Mouse (Mus musculus) frontal cortex, adult 2 months (tissue): ENCODE results near the gene 1700069L16Rik. TPM values are rescaled to one million over a fixed set of nuclear protein-coding genes. Genes with fewer than 3 reads are reported as not detected.
A peak's percentile ranks its signal among the peaks of the same experiment; 100 is the strongest.

Experiments
- DNase-seq, 2 experiments: peaks; one replicate each; pipeline ENCODE4 v3.0.0; 2022; ENCODE audit warnings: low spot score in 1 of 2; ENCODE audit errors: extremely low spot score in 1 of 2
- polyA plus RNA-seq: library from polyadenylated mRNA; depleted of rRNA; stranded (reverse); fragments of >200 nt; gene quantifications from 2 replicates; pipeline ENCODE4 v1.2.3, GENCODE M21; 2012

The 1700069L16Rik gene
- polyA plus RNA-seq, 1 experiment, result not detected

GRCm38 (mm10) chr5:113735023-113735344, 10.4 kb upstream of the 1700069L16Rik start:
- DNase-seq, result no peak

- DNase-seq, result no peak
Observed at GRCm38 (mm10) chr5:113734376-113734775, 9.8 kb upstream of the 1700069L16Rik start.

GRCm38 (mm10) chr5:113732182-113732581, 7.6 kb upstream of the 1700069L16Rik start:
- DNase-seq, result peak in 1 of 2 experiments; percentile 74

GRCm38 (mm10) chr5:113731174-113731573, 6.6 kb upstream of the 1700069L16Rik start:
- no peak for DNase-seq

- DNase-seq, result peak in 1 of 2 experiments; percentile 55
Observed at GRCm38 (mm10) chr5:113730641-113731121, 6.1 kb upstream of the 1700069L16Rik start.

- DNase-seq, result no peak
Observed at GRCm38 (mm10) chr5:113728691-113729090, 4.1 kb upstream of the 1700069L16Rik start.

GRCm38 (mm10) chr5:113728011-113728410, 3.4 kb upstream of the 1700069L16Rik start:
- no peak for DNase-seq

GRCm38 (mm10) chr5:113727238-113727637, 2.7 kb upstream of the 1700069L16Rik start:
- no peak for DNase-seq

- no peak for DNase-seq
Observed at GRCm38 (mm10) chr5:113726618-113727017, 2.0 kb upstream of the 1700069L16Rik start.

- no peak for DNase-seq
Observed at GRCm38 (mm10) chr5:113725417-113725816, 845 bp upstream of the 1700069L16Rik start.

GRCm38 (mm10) chr5:113723567-113724237, 870 bp downstream of the 1700069L16Rik start:
- no peak for DNase-seq

GRCm38 (mm10) chr5:113722224-113723013, 2.2 kb downstream of the 1700069L16Rik start:
- no peak for DNase-seq

- DNase-seq, result no peak
Observed at GRCm38 (mm10) chr5:113719221-113719661, 5.3 kb downstream of the 1700069L16Rik start.

- DNase-seq, result peak; percentile 58 to 82
Observed at GRCm38 (mm10) chr5:113716581-113717388, 7.8 kb downstream of the 1700069L16Rik start.

- no peak for DNase-seq
Observed at GRCm38 (mm10) chr5:113712861-113713260, 11.7 kb downstream of the 1700069L16Rik start.

- DNase-seq, result no peak
Observed at GRCm38 (mm10) chr5:113703803-113704585, 20.6 kb downstream of the 1700069L16Rik start.

- DNase-seq, result no peak
Observed at GRCm38 (mm10) chr5:113700388-113701023, 24.1 kb downstream of the 1700069L16Rik start.

- DNase-seq, result no peak
Observed at GRCm38 (mm10) chr5:113694415-113694814, 30.2 kb downstream of the 1700069L16Rik start.

GRCm38 (mm10) chr5:113694000-113694399, 30.6 kb downstream of the 1700069L16Rik start:
- DNase-seq, result no peak
